Mouse (Mus musculus) megakaryocyte-erythroid progenitor cell, adult 5-6 weeks (primary cell): ENCODE measurements at regions not wholly inside any gene's neighbourhood (a gene's known extent, or its start where the extent isn't known, plus 50 kb on each side); places are given as distances from the start of the nearest gene placed in this dataset.

Experiments used
- ATAC-seq: replicated peaks from 2 replicates; pipeline ENCODE4 v1.8.0; 2016; ENCODE audit warnings: mild to moderate bottlenecking, inconsistent platforms; ENCODE audit not compliant: severe bottlenecking, poor library complexity, low FRiP score, low TSS enrichment

DNA sequence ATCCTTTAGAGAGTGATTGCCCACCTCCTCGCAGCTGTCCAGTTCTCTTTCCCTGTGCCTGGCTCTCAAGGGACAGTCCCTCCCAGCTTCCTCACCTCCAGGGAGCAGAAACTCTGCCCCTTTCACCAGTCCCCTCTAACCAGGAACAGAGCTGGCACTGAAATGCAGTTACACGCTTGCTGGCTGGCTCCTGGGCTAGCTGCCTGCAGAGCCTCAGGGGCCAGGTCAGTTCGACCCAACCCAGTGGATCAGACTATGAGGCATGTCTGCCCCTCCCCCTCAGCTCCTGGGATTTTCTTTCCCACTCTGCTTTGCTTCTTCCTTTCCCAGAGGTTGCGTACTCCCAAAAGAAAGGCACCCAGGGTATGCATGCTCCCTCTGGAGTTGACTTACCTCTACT is 214.4 kb upstream of the Map3k1 start:
- ATAC-seq = no peak

DNA sequence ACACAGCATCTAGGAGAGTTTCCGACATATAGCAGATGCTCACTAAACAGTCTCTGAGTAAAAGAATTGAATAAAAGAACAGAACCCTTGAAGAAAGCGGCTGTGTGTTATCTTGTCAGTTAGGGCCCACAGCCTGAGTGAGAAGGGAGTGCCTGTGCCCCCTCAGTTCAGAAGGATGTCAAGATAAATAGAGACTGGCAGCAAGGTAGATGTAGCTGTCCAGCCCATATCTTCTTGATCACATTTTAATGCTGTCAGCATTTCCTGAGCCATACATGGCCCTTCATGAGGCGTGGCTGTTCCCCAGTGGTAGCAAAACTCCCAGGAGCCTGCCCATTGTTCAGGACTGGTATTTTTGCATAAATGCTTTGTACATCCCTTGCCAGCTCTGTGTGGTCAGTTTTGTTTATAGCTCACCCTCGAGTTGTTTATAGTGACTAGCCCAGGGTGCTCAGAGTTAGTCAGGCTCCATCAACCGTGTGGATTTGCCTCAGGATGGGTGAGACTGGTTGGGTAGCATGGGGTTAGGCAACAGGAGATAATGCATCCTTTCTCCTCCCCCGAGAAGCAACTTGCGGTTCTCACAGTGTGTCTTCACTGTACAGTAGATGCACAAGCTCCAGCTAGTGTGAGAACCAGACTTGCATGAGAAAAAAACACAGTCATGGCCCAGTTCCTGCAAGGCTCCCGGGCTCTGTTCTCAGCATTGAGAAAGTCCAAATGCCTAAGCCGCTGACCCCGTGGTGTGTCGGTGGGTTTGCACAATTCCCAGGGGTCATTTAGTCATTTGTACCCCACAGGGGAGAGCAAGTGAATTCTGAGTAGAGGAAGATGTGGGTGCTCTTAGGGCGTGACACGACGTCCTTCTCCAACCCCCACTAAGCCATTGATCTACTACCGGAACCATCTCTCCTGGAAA is 216.1 kb upstream of the Map3k1 start:
- ATAC-seq = peak; percentile 97

DNA sequence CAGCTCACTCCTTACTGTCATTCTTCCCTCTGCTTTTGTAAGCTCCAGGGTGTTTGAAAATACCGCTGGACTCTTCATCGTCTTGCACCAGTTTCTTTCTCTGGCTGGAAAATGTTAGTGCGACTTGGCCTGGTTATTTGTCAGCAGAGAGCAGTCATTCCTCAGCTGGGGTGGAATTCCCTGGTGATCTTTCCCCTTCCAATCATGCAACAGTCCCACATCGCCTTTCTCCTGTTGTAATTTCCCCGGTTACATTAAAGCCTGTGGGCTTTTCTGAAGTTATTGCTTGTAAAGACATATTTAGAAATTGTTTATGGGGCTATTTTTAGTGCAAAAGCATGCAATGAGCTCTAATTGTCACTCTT is 216.8 kb upstream of the Map3k1 start:
- ATAC-seq = no peak

DNA sequence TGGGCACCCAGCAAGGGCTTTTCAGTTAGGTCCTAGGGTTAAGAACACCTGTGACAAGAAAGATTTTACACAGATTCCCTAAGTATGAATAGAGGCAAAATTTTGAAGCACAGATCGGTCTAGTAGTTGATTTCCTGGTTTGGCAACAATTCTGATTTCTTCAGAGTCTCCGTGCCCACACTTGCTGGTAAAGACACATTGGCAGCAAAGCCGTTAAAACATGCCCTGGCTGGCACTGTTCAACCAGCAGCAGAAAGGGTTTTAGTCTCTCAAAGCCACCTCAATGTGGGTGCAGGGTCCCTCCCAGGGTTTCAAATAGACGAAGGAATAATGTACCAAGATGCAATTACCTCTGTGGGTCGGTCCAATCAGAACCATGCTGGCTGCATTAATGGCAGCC is 218.9 kb upstream of the Map3k1 start:
- no peak for ATAC-seq

DNA sequence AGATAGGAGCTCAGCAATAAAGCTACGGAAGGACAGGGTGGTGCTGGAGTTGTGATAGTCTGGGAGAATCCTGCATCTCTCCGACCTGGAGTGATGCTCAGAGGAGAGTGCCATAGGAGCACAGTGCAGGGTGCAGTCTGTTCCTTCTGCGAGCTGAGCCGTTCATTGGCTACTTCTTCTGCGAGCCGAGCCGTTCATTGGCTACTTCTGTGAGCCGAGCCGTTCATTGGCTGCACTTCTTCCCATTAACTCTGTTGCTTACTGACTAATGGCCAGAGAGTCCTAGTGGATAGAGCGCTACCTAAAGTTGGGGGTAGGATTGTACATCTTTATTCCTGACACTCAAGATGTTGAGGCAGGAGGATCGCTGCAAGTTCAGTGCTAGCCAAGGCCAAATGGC is 222.3 kb upstream of the Map3k1 start:
- 0 out of 2 replicates have a peak, but pooled peaks have one; percentile 30 for ATAC-seq

DNA sequence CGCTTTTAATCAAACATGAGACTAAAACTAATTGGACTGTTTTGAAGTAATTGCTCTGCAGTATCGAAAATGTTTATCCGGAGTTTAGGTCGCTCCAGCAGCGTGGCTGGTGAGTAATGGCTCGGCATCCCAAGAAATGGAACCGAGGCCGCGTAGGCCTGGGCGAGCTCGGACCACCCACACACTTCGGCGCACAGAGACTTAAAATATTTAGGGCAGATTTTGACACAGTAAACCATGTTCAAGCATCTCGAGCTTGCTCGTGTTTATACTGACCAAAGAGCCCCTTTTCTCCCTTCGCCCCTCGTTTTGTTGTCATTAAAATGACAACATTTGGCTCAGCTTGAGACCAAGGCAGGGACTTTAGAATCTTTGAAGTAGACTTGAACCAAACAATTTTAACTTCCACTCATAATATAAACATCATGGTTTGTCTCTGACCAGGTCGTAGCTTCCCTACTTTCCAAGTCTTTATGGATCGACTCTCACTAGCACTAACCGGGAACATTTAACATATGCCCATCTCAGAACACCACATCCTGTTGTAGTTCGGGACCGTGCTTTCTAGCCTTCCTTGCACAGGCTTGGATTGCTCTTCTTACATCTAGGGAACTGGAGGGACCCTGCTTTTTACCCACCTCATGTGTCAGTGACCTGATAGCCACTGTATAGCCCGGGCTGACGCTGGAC is 223.0 kb upstream of the Map3k1 start:
- ATAC-seq = no peak

DNA sequence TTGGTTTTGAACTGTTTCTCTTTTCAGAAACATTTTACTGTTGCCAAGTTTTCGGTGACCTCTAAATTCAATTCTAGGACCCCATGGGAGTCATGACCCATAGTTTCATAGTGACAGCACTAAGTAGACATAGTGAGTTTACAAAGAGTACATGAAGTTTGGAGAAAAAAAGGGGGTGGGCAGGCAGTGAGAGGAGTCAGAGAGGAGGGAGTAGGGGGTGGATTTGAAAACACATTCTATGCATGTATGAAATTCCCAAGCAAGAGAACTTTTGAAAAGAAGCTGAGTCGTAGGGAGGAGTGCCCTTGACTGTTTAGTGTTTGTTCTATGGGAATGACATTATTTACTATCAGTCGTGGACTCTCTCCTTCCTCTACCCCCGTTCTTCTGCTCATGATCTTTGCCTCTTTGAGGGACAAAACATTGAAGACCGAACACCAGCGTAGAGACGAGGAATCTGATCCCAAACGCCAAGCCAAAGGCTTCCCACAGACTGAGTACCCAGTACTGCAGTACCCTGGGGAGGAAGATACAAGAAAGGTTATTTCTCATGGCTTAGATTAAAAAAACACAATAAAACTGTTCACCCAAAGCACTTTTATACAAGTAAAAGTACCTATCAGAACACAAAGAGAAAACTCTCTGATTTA is 229.1 kb upstream of the Map3k1 start:
- ATAC-seq = no peak

DNA sequence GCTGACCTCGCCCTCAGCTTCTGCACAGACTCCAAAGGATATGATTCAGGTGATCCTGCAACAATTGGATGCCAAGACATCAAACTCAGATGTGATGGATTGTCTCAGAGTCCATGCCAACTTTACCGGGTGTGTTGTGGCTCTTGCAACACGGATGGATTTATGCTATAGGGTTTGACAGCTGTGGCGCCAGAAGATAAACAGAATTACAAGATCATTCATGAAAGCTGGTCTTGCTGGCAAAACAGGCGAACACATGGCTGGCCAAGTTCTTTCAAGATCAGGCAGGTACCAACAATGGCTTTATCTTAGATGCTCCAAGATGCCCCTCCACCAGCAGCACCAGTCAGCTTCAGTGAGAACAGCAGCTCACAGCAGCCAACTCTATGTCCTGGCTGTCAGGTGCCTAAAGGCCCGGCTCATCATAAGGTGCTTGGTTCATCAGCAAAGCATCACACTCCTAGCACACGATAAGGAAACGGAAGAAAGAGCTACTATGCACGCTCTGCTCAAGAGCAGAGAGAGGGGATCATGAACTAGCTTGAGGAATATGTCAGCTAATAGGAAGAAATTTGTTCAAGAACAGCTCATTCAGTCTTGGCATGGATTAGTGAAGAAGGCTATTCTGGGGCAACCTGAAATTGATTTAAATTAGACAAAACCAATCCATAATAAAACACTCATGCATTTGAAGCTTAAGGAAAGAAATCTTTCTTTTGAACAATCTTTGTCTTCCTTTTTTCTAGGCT is 229.9 kb upstream of the Map3k1 start:
- no peak for ATAC-seq

DNA sequence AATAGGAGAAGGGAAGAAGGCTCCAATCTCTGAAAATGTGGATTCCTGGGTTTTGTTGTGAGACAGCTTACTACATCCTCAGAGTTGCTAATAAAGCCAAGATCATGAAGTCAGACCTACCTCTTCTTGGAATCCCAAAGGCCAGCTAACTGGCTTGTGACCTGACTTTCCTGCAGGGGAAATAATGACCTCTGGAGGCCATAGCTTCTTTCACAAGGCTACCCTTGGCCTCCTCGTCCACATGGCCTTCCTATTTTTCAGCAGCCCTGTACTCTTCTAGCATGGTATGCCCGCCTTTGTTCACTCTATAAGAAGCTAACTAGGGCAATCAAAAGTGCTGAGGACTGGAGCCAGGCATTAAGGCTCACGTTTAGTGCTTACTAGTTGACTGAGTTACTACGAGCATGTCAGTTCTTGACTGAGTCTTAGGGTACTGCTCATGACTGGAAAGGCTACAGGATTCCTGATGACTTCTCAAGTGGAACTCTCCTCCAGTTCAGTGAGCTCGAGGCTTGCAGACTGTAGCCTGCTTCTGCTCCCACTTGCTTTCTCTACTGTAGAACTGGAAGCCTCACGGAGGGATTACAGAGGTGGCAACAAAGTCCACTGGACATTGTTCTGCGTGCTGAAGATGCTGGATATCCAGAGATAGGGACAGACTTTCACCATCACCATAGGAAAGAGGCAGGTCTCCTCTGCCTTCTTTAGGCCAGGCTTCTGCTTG is 230.8 kb upstream of the Map3k1 start:
- no peak for ATAC-seq

DNA sequence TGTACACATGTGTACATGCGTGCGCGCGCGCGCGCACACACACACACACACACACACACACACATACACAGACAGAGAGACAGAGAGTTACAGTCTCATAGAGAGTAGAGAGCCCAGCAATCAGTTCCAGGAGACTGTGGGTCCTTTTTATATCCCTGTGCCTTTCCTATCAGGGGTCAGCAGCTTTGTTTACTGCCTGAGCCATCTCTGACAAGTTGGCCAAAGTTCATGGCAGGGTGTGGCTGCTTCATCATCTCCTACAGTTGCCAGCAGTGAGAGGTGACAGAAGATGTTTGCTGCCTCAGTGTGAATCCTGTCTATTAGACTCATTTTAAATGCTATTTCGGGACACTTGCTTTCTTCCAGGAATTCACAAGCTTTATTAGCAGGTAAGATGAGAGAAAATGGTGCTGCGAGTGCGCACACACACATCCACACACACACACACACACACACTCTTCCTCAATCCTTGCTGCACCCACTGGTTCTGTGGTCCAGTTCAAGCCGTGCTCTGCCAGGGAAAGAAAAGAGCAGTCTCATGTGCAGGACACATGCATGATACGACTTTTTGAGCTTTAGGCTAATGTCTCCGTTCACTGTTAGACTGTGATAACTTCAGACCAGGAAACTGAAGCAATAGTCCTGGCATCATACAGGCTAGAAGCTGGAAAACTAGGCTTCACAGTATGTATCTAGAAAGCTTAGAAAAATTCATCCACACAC is 234.9 kb upstream of the Map3k1 start:
- ATAC-seq = peak; percentile 95

DNA sequence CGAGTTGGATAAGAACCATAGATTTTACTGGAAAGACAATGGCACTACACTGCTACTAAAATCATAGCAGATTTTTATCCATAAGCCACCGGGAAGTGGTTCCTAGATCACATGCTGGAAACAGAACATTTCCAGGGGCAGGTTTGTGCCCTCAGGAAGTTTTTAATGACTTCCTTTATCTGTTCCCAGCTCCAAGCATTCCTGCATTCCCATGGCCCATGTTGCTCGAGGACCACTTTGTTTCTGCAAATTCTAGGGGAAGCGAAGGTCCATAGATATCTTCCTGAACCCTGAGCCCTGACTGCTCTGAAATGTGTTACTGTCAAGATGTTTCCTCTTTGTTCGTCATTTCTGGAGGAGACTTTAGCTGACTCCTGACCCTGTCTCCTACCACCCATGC is 235.6 kb upstream of the Map3k1 start:
- no peak for ATAC-seq

DNA sequence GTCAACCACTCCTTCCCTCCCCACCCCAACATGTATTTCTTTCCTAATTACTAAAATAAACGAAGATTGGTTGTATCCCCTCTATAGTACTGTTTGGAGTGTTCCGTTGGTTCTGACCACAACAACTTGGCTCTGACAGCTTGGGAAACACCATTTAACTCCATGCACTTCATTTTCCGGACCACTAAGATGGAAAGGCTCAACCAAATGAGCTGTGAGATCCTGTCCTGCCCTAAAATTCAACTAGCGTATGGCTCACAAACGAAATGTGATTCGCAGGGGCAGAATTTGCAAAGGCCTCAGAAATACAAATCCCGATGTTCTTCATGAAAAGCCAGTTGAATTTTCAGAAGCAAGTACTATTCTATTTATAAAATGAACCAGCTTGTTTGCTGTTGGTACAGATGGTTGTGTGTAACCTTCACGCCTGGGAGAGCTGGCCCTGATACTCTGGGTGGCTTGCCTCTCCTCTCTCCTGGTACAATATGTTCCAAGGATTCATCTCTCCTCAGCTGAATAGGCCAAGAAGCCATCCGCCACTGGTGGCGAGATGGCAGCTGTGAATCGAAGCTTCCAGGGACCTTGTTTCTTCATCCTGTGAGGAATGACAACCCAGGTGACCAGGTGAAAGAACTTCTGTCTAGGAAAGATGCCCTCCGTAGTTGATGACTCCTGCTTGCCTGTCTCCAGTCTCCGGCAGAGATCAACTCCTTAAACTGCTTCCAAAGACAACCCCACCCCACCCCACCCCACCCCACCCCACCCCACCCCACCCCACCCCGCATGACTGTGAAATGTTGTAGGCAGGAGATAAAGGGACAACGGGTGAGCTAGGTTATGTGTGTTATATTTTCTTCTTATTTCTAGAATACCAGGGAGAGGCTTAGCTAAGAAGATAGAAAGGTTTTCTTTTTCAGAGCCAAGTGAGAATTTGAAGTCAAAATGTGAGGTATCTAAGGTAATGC is 237.7 kb upstream of the Map3k1 start:
- 0 out of 2 replicates have a peak, but pooled peaks have one; percentile 29 for ATAC-seq

DNA sequence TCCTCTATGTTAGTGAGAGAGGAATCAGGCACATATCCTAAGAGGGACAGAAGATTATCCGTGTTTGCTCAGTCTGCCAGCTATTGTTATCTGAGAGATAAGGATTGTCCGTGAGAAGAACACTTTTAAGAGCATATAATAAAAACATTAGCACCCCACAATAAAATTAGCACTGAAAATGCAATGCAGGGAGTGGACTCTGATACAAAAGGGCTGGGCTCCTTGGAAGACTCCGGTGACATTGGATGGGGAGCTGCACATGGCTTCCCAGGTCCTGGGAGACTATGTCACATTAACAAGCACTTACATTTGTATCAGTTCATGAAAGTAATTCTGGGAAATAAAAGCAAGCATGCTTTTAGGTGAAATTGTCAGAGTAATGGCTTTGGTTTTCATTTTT is 238.6 kb upstream of the Map3k1 start:
- ATAC-seq = no peak

DNA sequence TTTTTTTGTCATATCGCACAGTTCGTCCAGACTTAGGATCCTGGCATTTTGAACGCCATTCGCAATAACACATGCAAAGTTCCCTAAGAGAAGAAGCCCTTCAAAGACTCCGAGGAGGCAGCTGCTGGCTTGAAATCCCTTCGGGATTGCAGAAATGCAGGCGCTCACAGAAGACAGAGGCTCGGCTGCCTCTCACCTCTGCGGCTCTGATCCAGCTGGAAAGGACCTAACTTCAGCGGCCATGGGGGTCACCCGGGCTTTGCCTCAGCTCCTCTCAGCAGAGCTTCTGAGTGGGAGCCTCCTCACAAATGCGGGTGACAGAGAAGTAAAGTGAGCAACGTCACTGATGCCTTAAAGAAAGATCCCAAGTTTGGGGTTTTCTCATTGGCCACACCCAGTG is 239.1 kb upstream of the Map3k1 start:
- no peak for ATAC-seq

DNA sequence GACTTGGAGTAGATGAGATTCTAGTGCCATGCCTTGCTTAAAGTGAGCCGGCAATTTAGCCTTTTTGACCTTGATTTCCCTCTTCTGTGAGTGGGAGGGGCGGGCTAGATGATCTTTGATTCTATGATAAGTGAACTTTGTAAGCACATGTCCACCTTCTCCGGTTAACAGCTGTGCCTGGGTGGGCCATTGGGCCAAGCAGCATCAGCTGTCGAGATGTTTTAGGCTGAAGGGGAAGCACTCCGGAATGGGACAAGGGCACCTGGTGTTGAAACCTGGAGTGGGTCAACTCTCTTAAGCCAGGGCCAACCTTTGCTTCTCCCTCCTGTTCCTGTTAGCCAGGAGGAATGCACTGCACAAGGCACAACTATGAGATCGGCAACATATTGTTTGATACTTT is 239.5 kb upstream of the Map3k1 start:
- no peak for ATAC-seq

DNA sequence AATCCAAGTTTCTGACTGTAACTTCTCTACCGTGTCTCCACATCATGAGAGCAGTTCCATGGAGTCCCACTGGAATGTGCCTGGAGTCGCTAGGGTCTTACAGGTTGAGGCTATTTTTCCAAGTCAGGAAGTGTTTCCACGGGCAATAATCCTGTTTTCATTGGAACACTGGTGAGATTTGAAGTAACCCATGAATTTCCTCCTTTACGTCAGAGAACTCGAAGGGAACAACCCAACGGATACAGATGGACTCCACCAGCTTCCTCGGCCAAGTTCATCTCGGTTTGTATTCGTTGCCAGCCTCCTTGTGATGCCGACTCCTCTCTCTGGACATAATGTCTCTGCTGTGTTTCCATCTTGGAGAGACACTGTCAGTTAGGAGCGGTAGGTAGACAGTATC is 237.4 kb upstream of the Ankrd55 start:
- ATAC-seq = no peak

DNA sequence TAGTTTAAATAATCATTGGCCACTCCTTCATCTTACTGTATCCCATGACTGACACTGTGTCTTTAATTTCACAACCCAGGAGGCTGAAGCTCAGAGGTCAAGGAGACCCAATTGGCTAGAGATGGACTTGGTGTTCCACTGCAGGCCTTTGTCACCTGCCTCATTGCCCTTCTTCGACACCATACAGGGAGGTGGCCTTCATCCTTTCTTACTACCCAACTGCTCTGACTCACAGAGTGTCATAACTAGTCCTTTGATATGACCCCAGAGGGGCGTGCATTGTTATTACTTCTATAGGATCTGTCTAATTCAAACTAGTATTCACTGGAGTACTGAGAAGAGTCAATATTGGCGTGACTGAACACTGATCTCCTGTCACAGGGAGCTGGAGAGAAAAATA is 236.2 kb upstream of the Ankrd55 start:
- no peak for ATAC-seq

DNA sequence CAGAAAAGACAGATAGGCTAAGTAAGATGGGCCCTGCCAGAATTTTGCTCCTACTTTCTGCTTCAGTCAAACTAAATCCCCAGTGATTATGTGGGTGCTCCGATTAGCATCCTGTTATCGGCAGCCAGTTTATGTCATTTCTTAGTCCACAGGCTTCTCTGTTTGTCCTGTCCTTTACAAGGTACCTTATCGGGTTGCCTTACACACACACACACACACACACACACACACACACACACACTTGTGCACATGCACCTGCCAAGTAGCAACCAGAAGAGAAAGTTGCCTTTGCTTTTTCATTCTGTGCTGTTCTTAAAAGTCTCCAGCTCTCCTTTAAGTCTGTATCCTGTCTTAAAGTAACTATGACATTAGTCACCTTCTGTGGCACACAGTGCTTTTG is 235.8 kb upstream of the Ankrd55 start:
- ATAC-seq = no peak
